Mouse (Mus musculus) heart, adult 9 months (tissue): ENCODE measurements at regions not wholly inside any gene's neighbourhood (a gene's known extent, or its start where the extent isn't known, plus 50 kb on each side); places are given as distances from the start of the nearest gene placed in this dataset.

ENCODE experiments used
- DNase-seq, 2 experiments: peaks; one replicate each; pipeline ENCODE4 v3.0.0; 2022; ENCODE audit warnings: low spot score in 2 of 2

DNA sequence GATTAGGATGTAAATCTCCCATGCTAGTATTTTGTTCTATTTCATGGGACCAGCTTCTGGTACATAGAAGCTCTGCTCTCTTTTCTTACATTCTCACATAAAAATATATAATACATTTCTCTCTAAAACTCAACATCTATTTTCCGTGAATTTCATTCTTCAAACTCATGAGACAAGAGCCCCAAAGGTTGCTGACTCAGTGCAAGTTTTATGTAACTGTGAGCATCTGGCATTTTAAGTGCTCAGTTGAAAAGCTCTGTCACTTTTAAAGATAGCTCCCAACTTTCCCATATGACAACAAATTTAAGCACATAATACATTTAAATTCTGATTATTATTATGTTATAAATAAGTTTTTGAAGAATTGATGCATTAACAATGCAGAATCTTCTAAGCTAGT, 268.5 kb downstream of the AW209491 start:
- DNase-seq = no peak

DNA sequence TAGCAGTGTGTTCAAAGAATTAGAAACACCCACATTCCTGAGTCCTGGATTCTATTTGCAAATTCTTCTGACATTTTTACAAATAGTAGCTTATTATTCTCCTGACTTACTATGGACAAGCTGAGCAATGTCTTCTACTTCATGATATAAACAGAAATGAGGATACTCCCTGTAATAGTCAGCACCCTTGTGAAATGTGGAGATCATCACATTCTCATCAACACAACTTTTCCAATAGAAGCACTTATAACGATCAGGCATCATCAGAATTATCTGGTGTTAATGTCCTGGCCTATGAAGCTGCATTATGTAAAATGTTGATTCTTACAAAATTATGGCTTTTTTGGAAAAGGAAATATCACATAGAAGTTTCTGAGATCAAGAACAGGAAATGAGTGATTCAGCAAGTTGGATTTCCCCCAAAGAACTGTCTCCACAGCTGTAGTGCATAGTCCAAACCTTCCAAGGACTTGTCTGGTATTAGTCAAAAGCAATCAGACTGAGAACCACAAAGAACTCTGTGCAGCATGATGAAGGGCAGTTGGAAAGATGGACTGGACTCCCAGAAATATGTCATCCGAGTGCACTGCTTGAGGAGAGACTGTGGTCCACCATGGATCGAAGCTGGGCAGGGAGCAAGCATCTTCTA, 300.3 kb downstream of the AW209491 start:
- DNase-seq = peak; percentile 63 to 73

DNA sequence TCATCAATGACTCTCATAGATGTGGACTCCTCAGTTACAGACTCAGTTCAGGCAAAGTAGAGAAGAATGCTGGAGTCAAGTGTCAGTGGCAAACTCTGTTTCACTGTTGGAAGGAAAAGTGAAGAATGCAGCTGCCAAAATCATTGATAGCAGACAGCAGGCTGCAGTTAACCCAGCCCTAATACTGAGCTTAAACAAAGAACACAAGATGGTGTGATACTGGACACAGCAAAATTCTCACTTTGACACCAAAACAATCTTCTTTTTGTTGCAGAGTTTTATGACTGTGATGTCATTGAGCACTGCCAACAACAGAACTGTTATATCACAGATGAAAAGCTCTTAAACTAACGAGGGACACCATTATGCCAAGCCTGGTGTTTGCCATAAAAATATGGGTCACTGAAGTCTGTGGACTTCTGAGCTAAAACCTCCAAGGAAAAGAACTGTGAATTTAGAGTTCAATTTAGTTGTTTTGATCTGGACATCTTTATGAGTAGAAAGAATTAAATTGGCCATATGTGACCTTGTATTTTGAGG, 336.3 kb downstream of the AW209491 start:
- DNase-seq = no peak

DNA sequence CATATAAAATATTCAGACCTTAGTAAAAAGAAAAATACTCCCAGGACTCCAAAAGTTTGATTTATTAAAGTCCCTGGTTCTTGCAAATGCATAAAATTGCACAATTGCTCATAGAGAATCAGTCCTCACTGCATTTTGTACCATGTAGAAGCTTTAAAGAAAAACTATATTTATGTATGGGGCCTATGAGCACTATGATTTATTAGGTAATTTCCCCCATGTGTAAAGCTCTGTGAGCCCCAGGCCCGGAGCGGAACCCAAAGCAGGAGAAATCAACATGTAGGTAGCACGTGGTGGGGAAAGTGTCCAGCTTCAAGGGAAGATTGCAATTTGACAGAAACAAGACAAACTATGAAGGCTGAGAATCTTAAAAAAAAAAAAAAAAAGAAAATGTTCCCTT, 372.7 kb downstream of the AW209491 start:
- no peak for DNase-seq

DNA sequence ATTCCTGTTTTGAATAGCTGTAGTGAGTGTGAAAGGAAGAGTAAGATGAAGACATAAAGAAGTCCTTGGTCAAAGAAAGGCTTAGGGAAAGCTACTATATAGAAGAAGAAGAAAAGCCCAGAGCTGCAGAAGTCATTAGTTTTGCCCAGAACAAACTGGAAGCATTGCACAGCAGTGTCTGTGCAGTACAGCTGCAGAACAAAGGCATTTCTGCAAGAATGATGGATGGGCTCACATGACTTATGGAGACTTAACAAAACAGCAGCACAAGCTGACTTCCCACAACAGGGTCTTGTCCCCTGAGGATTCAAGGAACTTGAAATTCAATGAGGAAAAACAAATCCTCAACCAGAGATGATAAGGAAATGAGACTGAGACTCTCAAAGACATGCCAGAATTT, 381.7 kb downstream of the AW209491 start:
- DNase-seq = peak; percentile 33 to 47

DNA sequence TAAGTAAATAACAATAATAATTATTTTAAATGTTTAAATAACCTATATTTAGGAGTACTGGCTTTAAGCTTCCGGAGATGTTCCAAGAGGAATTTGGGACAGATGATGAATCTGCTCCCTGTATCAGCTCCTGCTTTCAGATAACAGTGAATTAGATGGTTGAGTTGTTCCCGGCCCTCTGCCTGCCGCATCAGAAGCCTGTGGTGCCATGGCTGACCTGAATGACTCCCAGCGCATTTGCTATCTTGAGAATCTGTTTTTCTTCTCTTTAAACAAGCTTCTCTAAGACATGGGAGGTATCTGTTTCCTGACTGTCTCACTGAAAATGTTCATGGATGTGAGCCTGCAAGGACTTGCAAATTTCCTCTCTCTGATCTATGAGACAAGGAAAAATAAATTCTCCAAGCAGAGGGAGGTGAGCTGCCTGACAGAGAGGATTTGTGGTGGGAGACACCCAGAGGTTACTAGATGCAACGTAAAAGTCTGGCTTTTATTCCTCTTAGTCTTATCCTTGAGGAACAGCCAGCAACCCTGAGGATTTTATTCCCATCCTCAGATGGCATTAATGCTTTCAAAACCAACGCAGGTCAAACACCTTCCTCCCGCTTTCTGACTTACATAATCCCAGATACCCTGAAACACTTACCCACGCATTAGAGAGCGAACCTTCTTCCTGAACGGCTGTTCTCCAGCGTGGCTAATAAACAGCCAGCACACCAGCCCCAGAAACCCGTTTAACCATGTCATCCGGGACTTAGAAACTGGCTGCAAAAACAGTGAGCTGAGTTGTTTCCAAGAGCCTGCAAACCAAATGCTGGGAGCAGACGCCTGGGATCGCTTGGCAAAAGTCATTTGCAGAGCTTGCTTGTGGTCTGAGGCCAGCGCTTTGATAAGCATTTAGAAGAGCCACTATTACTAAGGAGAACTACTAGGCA, 389.1 kb downstream of the AW209491 start:
- peak; percentile 73 to 75 for DNase-seq

DNA sequence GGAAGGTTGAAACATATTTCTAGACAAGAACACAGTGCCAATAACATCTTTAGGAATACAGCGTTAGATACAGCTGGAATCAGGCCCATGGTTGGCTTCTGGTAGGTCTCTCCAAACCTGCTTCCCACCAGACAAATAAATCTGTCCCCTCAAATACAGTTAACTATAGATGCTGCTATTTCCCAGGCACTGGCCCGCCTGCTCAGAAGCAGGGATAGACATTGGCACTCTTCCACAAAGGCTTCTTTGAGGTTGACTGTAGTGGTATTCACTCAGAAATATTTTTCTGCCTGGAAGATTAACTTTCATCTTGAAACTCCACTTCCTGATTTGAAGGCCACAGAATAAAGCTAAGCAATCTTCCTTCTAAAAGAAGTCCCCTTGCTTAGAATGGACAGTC, 396.6 kb downstream of the AW209491 start:
- DNase-seq = no peak

DNA sequence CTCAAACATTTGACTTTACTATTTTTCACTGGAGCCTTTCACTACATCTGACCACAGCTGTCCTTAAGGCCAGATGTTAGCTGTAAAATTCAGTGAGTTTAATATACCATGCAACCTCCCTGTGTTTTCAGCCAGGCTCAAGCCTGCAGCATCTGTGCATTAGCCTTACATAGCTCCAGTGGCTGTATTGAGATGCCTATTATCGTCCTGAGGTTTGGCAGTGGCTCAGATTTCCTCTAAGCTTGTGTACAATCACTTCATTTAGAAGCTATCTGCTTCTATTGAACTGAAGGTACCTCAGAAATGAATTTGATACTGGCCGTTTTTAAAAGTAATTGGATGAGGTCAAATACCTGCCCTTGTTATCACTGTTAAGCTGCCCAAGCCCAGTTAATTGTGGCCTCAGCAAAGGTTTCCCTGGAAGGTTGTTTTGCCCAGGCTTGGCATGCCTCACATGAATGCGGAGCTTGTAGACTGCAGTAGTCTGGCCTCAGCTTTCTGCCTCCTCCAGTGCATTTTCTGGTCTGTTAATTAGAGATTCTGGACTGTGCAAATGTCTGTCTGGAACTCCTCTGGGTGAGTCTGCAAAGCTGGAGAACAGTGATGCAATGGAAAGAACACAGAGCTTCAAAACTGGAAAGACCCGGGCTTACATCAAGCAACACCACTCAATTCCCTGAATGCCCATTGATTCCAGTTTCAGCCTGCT, 410.2 kb upstream of the Gli3 start:
- DNase-seq = peak; percentile 18 to 24

DNA sequence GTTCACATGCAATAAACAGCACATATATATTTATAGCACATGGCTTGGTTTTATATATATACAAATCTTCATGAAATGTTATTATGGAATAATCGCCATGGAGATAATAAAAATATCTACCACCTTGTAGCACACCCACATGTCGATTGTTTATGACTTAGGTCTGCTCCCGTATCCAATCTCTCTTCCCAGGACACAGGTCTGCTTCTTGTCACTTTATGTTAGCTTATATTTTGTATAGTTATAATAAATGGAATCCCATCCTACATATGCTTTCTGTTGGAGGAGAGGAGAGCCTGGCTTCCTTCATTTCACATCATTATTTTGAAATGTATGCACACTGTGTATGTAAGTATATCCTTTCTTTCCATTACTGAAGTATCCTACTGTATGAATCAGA, 408.3 kb upstream of the Gli3 start:
- DNase-seq = no peak

DNA sequence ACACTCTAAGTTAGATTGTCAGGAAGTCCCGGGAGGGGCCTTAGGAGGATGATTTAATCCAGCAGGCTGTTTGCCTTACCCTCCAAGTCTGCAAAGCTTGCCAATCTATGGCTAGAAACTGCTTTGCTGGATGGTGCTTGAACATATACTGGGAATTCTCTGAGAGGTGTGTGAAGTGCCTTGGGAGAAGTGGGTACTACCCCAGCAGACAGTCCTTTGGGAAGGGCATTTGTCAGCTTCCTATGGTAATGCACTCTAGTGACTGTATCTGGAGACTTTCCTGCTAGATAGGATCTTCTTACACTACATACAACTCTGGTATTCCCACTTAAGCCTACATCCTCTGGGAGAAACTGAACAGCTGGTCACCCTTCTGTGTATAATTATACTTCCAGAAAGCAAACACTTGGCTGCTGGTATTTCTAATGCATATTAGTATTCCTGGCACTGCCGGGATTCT, 384.4 kb upstream of the Gli3 start:
- peak in 1 of 2 experiments; percentile 15 for DNase-seq

DNA sequence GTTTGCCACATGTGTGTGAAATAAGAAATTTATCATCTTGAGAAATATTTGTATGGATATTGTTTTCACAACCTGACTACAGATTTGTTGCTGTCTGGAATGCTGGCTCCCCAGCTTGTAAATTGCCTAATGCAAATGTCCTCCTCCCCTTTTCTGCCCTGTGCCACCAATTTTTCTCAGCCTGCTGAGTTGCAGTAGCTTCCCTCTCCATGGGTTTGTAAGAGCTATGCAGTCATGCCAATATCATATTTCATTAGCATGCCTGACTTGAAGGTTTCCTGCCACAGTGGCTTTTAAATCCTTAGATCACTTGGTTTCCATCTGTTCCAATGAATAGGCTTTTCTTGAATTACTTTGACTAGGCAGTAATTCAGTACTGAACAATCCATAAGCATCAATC, 383.9 kb upstream of the Gli3 start:
- no peak for DNase-seq

DNA sequence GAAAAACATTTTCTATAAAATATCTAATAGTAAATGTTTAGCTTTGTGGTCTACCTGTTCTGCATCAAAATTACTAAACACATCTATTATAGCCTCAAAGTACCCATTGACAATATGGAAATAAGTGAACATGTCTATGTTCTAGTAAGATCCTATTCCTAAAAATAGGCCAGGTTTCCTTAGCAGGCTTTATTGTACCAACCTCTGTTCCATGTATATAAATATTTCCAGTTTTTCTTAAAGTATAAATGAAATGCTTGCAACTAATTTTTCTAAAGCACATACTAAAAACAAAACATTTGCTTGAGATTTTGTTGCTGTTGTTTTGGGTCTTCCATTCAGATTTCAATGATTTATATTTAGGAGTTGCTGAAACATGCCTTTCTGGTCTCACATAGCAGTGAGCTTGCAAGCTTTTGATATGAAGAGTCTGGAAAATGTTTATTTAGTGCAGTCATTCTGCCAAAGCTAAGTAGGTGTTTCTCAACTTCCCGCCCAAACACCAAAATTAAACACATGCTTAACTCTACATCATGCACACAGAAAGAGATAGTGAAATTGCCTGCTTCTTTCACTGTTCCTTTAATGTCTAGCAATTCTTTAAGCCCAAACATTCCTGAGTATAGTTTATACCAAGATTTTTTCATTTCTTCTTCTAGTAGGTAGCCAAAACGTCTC, 380.6 kb upstream of the Gli3 start:
- DNase-seq = no peak

DNA sequence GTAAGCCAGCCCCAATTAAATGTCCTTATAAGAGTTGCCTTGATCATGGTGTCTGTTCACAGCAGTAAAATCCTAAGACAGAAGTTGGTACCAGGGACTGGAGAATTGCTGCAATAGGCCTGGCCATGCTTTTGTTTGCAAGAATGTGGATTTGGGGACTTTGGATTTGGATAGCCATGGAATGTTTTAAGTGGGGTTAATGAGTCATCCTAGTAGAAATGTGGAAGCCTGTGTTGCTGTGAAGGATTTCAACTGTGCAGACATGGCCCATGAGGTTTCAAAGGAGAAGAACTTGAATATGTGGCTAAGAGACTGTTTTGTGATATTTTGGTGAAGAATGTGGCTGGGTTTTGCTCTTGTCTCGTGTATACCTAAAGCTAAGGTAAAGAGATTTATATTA, 368.2 kb upstream of the Gli3 start:
- DNase-seq = no peak

DNA sequence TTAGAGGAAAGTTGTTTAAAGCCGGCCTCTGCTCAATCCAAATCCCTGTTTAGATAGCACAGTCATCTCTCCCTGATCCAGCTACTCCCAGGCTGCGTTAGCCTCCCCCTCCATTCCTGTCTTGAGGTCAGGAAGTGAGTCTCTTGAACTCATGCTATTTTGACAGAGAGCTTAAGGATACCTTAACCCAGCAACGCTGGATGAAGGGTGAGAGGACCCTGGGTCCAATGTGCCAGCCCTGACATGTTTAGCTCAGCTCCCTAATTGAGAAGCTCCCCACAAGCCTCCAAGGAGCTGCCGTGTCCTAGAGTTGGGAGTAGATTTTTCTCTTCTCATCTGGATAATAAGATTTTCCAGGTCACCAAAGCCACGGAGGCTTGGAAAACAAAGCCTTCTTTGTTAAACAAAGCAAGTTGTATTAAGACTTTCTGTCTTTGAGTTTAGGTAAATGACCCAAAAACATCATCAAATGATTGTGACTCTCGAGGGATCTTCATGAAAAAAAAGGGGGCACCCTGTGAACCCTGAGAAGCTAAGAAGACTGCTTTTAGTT, 355.2 kb upstream of the Gli3 start:
- DNase-seq = no peak

DNA sequence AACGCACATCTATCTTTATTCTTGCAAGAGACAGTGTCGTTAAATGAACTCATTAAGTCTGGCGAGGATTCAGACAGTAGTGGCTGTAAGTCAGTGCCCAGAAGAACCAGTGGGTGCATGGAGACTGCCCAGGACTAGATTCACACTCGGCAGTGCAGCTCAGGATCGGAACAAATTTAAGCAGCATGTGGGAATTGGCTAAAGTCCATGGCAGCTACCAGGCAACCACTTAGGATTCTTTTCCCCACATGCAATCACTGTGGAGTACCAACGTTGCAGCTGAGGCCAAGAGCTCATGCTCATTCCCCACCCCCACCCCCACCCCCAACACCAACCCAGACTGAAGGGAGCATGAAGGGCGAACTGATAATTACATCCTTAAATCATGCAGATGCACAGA, 349.7 kb upstream of the Gli3 start:
- DNase-seq = no peak

DNA sequence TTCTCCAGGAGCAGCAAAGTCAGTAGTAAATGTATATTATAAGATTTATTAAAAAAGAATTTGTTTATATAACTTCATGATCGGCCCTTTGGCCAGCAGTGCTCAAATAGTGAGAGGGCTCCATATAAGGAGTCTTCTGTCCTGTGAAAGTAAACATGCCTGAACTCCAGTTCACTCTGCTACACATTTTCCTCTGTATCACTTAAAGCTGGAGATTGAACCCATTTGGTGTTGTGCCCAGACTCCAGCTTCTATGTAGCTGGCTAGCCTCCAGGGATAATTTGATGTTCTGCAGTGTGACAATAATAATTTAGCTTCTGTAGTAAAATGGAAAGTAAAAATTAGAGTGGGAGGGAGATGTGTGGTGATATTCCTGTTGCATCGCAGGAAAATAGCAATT, 332.8 kb upstream of the Gli3 start:
- DNase-seq = no peak

DNA sequence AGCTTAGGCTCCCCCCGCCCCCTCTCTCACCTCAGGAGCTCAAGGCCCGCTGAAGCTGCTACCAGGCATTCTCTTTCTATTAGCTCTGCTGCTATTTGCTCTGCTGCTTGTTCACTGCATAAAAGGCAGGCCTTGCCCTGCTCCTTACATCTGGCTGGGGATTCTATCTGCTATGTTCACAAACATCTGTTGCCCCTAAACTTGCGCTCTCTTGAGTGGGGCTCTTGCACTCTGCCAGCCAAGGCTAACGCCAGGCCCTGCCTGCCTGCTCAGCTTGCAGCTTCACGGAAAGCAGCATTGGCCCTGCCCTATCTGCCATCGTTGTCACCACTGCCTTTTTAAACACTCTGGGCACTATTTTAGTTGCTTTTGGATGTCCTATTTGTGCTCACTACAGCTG, 316.9 kb upstream of the Gli3 start:
- DNase-seq = no peak

DNA sequence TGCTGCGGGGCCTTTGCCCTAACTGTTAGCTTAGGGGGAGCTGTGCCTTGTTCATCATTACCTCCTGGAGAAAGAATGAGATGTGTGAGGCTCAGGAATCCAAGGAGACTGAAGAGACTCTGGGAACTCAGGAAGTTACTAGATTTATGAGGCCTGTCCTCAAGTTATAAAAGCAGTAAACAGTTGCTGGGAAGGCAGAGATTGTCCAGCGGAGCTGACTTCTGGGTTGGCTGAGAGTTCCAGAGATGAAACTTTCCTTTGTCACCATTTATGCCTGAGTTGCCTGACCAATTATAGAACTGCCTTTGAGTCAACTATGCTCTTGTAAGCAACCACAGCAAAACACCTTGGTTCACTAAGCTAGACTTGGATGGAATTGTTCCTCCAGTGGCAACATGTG, 282.1 kb upstream of the Gli3 start:
- no peak for DNase-seq

DNA sequence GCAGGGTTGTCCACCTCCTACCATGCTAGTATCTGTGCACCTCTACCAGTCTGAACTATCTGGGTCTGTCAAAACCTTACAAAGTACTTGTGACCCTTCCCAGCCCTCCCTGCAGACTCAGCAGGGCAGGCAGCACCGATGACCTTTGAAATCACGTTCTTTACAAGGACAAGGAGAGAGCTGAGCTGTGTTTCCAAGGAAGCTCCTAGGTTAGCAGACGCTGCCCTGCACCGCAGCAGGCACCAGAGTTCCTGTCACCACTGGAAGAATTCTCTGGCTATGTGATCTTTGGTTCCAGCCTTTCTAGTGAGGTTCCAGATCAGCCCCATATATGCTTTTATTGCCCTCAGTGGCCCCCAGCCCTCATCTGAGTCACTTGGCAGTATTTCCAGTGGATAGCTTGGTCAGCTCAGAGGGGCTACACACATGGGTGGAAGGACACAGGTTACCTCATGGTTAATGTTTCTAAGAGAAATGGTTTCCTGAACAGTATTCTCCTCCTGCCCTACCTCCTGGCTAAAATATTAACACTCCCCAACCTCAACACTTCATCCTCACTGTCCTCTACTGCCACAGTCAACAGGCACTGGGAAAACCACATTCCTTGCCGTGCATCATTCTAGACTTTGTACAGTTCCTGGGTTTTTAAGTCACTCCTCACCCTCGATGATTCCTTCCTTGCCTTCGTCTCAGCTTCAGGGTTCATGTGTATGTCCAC, 251.2 kb upstream of the Gli3 start:
- no peak for DNase-seq

DNA sequence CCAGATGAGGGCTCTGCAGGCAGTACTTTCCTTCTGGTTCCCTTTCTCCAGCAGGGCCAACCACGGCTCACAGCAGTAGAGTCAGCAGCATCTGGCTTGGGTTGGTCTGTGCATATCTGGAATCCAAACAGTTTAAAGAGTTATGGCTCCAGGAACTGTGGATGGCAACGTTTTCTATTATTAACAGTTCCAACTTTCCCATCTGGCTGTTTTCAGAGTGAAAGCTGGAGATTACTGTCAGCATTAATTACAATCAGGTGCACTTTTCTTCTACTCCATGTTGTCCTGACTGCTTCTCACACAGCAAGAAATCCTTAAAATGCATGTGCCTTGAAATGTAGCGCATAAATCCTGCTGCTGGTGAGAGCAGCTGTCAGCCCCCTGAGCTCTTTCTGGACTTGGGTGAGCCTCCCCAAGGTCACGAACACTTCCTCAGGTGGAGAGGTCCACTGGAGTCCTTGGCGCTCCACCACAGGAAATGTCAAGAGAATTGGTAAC, 250.6 kb upstream of the Gli3 start:
- DNase-seq = peak; percentile 1 to 9

DNA sequence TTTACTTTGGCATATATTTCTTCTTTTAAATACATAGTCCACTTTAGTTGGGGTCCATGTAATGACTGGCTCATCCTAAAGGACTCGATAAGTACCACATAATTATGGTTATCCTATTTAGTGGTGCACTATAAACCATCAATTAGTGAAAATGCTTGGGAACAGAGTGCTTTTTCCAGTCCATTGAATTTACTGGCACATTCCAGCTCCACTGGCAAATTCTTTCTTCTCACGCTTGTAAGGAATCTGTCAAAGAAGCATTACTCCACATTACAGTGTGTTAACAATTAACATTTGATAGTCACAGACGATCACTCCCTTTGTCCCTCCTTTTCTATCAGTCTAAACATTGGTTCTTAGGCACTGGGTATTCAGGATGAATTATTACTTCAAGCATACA, 241.7 kb upstream of the Gli3 start:
- no peak for DNase-seq
